Mouse (Mus musculus) frontal cortex, postnatal 25 days (tissue): Measurements from ENCODE around the gene Bcl11a.
"Not testable (repeated sequence)": the region's sequence is repeated elsewhere in the genome, so short reads cannot be mapped to it uniquely, and the experiment has no call there.

Experiments
- DNase-seq, 2 experiments: peaks; one replicate each; pipeline ENCODE4 v3.0.0; 2022; ENCODE audit warnings: low spot score in 2 of 2

Gene Bcl11a

DNA sequence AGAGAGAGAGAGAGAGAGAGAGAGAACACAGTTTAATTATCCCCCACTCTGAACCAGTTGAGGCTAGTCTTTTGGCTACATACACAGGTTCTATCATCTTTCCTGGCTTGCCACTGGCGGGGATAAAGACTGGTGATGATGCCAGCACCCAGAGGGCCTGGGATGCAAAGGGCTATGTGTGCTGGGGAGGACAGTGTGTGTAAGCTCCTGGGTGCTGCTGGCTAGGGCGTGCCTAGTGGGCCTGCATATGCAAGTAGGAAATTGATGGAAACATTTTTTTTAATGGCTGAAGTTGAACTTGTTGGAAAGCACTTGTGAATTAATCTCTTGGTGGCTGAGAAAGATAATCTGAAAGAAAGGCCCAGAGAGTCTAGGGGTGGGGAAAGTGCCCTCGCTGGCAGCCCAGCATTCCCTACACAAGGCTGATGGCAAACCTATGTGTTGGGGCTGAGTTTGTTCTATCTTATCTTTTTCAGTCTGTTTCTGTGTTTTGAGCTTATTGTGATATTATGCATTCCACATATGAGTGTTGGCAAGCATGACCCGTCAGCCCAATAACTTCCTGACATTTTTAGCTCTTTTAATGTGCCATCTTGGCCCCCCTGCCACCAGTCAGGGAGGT is 22.7 kb downstream of the Bcl11a start:
- no peak for DNase-seq

GRCm38 (mm10) chr11:24101625-24102024 is 23.8 kb downstream of the Bcl11a start:
- DNase-seq, result no peak

- no peak for DNase-seq
Observed at GRCm38 (mm10) chr11:24102372-24102771, 24.5 kb downstream of the Bcl11a start.

GRCm38 (mm10) chr11:24103128-24103742 is 25.4 kb downstream of the Bcl11a start:
- no peak for DNase-seq

DNA sequence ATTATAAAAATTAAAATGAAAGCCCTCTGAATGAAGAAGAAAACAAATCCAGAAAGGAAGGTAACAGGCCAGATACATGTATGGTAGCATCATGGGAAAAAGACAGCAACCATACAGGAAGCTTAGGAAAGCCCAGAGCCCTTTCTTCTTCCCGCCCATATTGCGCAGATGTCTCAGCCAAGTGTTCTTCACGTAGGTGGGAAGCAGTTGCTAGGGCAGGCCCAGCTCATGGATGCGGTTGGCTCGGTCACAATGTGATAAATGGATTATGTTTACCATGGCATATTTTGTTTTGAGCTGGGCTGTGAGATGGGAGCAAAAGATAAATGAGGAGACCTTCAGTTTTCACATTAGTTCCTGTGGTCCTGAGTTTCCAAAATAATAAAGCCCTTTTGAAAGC is 29.6 kb downstream of the Bcl11a start:
- DNase-seq, result no peak

- DNase-seq, result no peak
Observed at GRCm38 (mm10) chr11:24108974-24109373, 31.1 kb downstream of the Bcl11a start.

GRCm38 (mm10) chr11:24109388-24109787 is 31.5 kb downstream of the Bcl11a start:
- no peak for DNase-seq

DNA sequence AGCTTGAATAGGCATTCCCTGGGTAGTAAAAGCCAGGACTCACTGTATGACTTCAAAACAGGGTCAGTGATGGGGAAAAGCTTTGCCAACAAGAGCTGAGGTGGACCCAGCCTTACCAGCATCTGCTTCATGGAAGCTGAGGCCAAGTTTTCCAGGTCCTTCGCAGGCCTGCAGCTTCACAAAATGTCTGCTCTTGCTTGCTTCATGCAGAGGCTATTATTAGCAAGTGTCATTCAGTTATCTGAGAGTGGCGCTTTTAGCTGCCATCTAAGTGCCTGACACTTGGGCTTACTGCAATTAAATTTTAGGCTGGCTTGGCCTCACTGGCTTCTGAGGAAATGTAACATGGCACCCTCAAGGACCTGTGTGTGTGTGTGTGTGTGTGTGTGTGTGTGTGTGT is 32.3 kb downstream of the Bcl11a start:
- no peak for DNase-seq

DNA sequence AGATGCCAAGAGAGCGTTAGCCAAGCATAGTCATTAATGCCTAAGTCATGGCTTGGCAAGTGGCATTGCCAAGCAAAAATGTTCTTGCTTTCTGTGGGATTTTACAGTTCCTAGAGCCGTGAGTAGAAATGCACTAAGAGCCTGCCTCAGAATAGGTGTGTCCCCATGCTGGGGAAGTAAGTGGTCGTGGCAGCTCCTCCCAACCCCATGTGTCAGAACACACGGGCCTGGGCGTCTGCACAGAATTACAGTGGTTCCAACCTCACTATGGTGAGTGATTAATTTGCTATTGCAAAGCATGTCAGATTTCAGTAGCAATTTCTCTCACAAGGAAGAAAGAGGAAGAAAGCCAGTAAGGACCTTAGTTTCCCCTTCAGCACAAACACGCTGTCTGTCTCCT is 33.9 kb downstream of the Bcl11a start:
- no peak for DNase-seq

GRCm38 (mm10) chr11:24115017-24115752 is 37.3 kb downstream of the Bcl11a start:
- no peak for DNase-seq

- no peak for DNase-seq
Observed at GRCm38 (mm10) chr11:24116041-24116440, 38.2 kb downstream of the Bcl11a start.

DNA sequence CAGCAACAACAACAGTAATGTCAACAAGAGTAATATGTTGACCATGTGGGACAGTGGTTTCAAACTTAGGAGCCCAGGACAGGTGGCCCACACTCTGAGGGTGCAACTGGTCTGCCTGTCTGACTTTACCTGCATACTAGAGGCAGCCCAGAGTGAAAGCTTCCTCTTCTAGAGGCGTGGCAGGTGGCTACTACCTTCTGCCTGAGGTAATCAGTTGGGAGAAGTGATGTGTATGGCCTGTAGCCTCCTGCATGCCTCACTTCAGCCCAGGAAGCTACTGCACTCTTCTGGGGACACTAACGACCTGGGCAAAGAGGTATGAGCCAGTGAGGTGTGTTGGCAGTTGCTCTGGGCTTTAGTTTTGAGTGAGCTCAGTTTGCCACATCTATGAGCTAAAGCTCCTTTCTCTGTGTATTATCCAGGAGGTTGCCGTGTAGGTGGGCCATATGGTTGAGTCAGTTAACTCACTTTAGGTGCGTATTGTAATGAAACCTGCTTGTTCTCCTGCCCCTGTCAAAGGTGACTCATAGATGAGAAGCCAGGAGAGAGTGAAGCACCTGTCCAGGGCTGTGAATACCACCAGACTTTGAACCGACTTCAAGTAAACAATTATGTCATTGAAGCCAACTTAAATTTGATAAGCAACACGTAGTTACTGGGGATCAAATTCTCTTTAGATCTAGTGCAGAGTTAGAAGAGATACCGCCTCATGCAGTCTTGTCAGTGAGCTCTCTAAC is 38.9 kb downstream of the Bcl11a start:
- no peak for DNase-seq

GRCm38 (mm10) chr11:24121136-24121535 is 43.3 kb downstream of the Bcl11a start:
- no peak for DNase-seq

GRCm38 (mm10) chr11:24122899-24123298 is 45.0 kb downstream of the Bcl11a start:
- DNase-seq, result no peak

DNA sequence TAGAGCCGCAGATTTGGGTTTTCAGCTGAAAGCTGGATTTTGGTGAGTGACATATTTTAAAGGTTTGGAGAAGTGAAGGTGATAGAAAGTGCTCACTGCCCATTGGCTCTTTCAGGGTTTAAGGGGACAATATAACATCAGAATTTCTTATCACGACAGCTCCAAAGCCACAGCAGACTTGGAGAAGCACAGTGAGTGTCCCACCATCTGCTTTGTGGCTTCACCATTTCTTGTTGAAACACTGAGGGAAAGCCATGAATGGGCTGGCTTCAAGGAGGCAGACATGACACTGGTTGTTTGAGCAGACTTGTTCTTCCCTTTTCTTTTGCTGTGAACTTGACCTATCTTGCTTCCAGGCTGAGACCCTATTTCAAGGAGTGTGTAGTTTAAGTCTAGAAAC is 46.1 kb downstream of the Bcl11a start:
- DNase-seq, result no peak

DNA sequence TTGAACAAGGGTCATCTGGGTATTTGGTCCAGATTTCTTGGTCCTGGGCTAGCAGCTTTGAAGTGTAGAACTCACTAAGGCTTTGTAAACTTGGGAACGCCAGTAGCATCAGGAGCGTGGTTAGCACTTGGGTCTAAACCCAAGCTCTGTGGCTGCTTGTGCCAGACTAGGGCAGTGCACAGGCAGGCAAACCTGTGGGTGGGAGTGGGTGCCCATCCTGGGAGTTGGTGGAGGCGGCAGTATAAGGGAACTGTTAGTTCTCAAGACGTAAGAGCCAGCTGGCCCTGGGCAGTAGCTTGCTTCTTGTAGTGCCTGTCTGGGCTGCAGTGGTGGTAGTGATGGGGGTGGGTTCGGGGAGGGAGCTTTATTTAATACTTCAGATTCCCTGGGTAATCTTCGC is 47.2 kb downstream of the Bcl11a start:
- no peak for DNase-seq

DNA sequence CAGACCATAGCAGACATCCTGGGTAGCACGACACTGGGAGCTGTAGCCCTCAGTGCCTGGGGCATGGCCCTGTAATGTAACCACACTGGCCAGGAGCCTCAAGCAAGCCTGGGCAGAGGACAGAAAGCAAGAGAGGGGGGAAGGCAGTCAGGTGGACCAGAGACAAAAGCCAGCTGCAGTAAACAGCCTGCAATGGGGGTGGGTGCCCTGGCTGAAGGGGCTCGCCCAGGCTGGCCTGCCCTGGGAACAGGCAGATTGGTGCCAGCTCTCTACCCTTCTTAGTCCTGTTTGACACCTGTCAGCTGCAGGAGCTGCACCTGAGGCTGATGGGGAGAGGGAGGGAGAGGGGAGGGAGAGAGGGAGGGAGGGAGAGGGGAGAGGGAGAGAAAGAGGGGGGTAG is 50.1 kb downstream of the Bcl11a start:
- no peak for DNase-seq

DNA sequence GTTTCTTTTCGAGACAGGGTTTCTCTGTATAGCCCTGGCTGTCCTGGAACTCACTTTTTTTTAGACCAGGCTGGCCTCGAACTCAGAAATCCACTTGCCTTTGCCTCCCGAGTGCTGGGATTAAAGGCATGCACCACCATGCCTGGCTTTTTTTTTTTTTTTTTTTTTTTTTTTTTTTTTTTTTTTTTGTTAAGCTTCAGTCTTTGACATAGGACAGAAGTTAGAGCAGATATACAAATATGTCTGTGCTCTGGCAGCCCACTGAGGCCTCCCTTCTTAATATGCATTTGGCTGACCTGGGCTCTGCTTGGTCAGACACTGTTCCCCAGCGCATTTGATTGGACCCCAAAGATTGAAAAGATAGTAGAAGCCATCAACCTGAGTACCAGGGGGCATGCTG is 51.0 kb downstream of the Bcl11a start:
- DNase-seq, result not testable (repeated sequence)

DNA sequence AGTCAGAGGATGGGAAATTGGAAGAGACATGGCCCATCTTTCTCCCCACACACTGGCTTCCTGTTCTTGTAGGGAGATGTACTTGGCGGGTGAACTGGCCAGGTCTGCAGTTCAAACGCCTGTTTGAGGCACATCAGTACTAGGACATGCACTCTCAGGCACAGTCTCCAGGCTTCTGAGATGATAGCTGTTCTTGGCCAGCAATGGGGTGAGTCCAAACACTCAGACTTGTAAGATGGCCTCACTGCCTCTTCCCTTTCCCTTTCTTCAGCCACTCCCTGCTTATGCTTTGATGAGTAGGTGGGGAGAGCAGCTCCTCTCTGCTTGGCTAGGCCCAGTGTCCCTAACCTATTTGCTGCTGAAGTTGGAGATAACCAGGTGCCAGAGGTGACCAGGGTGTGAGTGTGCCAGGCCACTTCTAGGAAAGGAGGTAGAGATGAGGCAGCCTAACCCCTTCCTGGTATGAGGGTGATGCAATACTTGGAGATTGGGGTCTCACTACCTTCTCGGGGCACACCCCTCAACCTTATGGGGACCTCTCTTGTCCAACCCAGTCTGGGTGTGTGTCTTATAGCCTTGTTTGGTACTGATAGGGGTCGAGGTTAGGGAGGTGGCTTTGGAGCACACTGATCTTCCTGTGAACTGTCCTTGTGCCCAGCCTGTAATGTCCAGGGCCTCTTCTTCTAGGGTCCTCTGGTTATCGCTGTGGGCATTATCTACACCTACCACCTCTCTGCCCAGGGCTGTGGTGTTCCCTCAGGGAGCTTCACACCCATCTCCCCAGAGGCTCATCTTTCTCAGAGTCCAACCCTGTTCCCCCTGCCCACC is 51.7 kb downstream of the Bcl11a start:
- no peak for DNase-seq

DNA sequence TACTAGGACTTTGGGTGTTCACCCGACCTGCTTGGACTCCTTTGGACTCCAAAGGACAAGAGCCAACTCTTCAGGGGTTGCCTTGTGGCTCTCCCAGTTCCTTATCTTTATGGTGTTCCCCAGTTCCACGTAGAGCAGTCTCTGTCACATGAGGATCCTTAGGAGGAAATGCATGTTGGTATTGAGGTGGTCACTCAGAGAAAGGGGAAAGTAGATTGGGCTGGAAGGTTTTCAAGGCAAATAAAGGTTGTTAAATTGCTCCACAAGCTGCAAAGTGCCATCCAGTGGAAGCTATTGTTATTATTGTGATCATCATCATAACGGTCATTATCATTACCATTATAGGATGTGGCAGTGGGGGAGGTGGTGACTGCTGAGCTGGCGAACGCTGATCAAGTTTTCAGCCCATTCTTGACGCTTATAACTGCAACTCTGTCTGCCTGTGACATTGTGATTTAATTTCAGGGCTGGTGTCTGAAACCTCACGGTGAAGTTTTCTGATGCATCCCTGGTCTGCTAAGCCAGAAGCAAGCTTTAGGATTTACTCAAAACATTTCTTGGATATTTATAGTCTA is 52.4 kb downstream of the Bcl11a start:
- no peak for DNase-seq

GRCm38 (mm10) chr11:24131818-24132217 is 54.0 kb downstream of the Bcl11a start:
- no peak for DNase-seq
